Mouse (Mus musculus): Measurements from ENCODE around the gene Theg.

Gene Theg

DNA sequence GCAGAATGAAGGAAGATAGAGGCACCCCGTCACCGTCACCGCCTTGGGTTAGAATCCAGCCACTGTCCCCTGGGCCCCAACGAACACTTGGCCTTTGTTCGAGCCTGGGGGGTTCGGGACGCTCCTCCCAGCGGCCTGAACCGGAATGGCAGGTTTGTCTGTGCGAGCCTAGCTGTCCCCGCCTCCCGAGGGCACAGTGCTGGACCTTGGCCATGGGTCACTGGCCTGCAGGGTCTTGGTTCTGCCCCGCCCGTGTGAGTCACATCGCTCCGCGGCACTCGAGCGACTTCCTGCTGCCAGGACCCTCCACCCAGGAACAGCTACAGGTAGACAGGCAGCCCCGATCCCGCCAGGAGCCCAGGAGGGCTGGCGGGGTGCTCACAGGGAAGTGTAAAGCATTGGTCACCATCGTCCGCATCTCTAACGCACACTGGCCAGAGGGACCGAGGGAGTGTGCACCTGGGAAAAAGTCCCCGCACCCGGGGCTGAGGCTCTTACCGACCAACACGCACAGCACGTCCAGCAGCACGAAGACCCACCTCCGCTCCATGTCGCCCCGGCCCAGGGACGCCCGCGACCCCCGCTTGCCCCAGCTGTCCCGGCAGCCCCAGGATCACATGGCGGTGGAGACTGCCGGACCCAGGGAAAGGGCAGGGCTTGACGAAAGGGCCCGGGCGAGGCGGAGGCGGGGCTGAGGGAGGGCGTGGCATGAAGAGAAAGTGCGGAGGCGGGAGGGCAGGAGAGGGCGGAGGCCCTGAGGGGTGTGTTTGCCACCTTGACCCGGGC lies 53.8 kb downstream of the Theg start, which contains the start of gene Plpp2:
TSS of gene Plpp2 (minus strand) at position 671 of the 786 bp plus-strand sequence.
- peak; percentile 62 for DNase-seq

DNA sequence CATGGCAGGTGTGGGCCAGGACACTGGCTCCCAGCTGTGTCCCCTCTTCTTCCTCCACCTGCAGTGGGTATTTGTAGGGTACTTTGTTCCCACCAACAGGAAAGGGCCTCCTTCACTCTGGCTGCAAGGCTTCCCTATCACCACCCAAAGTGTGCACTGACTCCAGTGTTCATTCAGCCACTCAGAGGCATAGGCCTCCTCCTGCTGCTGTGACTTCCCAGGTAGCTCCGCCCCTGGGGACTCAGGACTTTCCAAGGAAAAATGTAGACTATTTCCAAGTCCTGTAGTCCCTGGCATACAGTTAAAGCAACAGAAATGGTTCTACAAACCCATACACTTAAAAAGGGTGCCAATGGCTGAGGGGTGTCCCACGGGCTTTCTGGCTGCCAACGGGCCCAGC lies 54.5 kb downstream of the Theg start:
- peak; percentile 2 for DNase-seq

DNA sequence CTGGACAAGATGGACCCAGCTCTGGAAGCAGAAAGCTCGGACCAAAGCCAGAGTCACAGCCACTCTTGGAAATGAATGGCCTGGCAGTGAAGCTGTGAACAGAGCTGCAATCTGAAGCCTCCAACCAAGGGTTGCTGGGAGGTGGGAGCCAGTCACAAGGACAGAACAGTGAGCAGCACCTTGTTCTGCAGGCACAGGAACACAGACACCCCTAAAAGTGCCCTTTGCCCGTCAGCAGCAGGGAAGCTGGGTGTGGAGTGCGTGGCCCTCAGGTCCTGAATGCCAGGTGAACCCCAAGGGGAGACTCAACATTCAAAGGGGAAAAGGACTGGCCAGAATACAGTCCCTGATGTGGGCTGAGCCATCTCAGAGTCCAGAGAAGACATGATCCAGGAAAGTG lies 55.5 kb downstream of the Theg start:
- DNase-seq = peak; percentile 2

DNA sequence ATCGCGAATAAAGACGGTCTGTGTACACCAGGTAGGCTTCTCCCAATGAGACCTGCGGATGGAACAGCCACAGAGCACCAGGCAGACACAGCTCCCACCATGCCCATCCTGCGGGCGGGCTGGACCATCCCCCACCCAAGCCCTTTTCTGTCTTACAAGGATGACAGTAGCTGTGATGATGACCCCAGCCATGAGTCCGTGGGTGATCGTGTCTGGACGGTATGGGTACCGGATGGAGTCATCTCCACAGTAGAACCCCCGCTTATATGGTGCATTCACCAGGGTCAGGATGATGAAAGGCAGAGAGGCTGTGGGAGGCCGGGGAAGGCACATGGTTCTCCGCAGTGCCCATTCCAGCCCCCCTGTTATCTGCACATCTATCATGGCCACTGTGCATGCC lies 56.4 kb downstream of the Theg start:
- DNase-seq = no peak

DNA sequence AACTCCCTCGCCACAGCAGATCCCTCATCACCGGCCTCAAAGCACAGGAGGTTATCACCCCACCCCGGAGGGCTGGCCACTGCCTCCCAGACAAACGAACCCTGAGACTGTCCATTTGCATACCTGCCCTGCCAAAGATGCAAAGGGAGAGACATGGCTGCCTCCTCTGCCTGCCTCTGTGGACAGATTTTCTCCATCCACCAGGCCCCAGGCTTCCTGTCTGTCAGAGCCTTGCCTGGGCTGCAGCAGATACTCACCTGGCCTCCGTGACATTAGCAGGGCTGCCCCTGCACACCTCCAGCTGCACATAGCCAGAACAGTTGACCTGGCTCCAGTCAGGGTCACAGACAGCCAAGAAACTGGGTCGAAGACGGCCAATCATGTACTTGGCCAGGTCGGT lies 56.9 kb downstream of the Theg start:
- no peak for DNase-seq

DNA sequence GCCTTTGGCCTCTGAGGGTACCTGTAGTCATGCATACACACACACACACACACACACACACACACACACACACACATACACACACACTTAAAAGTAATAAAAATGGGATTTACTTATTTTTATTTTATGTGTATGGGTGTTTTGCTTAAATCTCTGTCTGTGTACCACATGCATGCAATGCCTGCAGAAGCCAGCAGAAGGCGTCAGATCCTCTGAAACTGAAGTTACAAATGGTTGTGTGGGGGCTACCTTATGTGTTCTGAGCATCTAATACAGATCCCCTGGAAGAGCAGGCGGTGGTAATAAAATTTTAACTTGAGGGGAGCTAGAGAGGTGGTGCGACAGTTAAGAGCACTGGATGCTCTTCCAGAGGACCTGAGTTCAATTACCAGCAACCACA lies 59.0 kb downstream of the Theg start:
- no peak for DNase-seq

DNA sequence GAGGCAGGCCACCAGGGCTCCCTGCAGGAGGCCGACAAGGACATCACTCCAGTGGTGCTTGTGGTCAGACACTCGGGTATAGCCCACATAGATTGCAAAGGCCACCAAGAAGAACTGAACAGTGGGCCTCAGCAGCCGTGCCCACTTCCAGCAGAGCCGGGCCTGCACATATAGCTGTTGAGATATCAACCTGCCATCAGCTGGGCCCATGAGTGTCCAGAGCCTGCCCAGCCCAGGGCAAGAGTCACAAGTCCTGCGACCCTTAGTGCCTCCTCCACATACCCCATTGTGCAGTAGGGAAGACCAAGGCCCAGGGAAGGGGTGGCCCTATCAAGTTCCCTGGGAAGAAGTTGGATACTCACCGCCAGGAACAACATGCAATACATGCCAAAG lies 59.7 kb downstream of the Theg start:
- no peak for DNase-seq

DNA sequence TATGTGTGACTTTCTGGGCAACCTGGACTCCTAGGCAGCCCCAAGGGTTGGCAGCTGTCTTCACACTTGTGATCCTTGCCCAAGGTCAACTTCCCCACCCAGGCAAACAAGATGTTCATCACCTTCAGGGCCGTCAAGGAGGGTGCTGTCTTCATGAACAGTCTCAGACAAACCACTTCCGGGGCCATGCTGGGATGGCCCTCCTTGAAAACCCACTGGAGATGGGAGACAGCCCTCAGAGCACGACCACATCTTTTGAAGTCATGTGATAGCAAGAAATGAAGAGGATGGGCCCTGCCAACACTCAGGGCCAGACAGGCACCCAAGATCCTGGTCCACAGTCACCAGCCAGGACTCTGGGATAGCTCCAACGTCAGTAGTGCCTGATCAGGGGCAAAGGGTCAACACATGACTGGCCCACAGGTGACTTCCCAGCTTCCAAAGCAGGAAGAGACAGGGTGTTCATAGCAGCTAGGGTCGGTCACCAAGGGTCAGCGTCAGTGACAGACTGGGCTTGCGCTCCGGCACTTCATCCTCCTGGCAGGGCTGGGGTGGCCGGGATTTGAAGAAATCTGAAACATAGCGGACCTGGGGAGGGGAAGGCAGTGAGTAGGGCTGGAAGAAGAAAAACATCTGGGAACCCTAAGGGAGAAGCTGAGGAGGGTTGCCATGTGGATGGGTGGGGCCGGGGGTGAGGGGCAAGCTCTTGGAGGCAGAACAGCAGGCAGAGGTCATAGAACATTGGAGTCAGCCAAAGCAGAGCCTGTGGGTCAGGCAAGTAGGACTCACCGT lies 60.3 kb downstream of the Theg start:
- no peak for DNase-seq

Measured in thymus, postnatal 14 days (tissue).